Mouse (Mus musculus): ENCODE measurements around the gene Cacna1a. TPM values are rescaled to one million over a fixed set of nuclear protein-coding genes. Genes with fewer than 3 reads are reported as not detected.
"Not testable (repeated sequence)": the region's sequence is repeated elsewhere in the genome, so short reads cannot be mapped to it uniquely, and the experiment has no call there.

The Cacna1a gene
- total RNA-seq, 2 experiments from 2014 or later = 3.2 to 3.3 TPM

GRCm38 (mm10) chr8:84658951-84659350 is 270.7 kb downstream of the Cacna1a start:
- DNase-seq (ENCODE audit: low spot score) = no peak

- DNase-seq (ENCODE audit: low spot score) = peak; percentile 43
Observed at GRCm38 (mm10) chr8:84659936-84660818, 271.9 kb downstream of the Cacna1a start.

- DNase-seq (ENCODE audit: low spot score) = peak; percentile 40
Observed at GRCm38 (mm10) chr8:84660819-84661457, 272.7 kb downstream of the Cacna1a start.

- DNase-seq (ENCODE audit: low spot score) = peak; percentile 93
Observed at GRCm38 (mm10) chr8:84661458-84661871, 273.2 kb downstream of the Cacna1a start.

- peak; percentile 38 for DNase-seq (ENCODE audit: low spot score)
Observed at GRCm38 (mm10) chr8:84661961-84662571, 273.8 kb downstream of the Cacna1a start.

GRCm38 (mm10) chr8:84662581-84663065 is 274.4 kb downstream of the Cacna1a start, which contains the start of gene Ier2:
Gene Ier2 (minus strand): TSS chr8:84662852.
- DNase-seq (ENCODE audit: low spot score) = peak; percentile 98

GRCm38 (mm10) chr8:84663483-84664327 is 275.5 kb downstream of the Cacna1a start:
- peak; percentile 99 for DNase-seq (ENCODE audit: low spot score)

GRCm38 (mm10) chr8:84664566-84665384 is 276.5 kb downstream of the Cacna1a start:
- DNase-seq (ENCODE audit: low spot score) = peak; percentile 76

GRCm38 (mm10) chr8:84665385-84665893 is 277.2 kb downstream of the Cacna1a start:
- DNase-seq (ENCODE audit: low spot score) = no peak

GRCm38 (mm10) chr8:84668081-84668480 is 279.8 kb downstream of the Cacna1a start:
- no peak for DNase-seq (ENCODE audit: low spot score)

- DNase-seq (ENCODE audit: low spot score) = no peak
Observed at GRCm38 (mm10) chr8:84668731-84669485, 280.7 kb downstream of the Cacna1a start.

- DNase-seq (ENCODE audit: low spot score) = not testable (repeated sequence)
Observed at GRCm38 (mm10) chr8:84670295-84671006, 282.2 kb downstream of the Cacna1a start.

- DNase-seq (ENCODE audit: low spot score) = no peak
Observed at GRCm38 (mm10) chr8:84677305-84677704, 289.1 kb downstream of the Cacna1a start.

- no peak for DNase-seq (ENCODE audit: low spot score)
Observed at GRCm38 (mm10) chr8:84681476-84681875, 293.2 kb downstream of the Cacna1a start.

- DNase-seq (ENCODE audit: low spot score) = no peak
Observed at GRCm38 (mm10) chr8:84682257-84682656, 294.0 kb downstream of the Cacna1a start.

GRCm38 (mm10) chr8:84684537-84684936 is 296.3 kb downstream of the Cacna1a start:
- DNase-seq (ENCODE audit: low spot score) = no peak

- DNase-seq (ENCODE audit: low spot score) = no peak
Observed at GRCm38 (mm10) chr8:84686191-84687002, 298.2 kb downstream of the Cacna1a start, which contains the start of gene Trmt1. Gene Trmt1 (plus strand): TSS chr8:84686307.

All from gastrocnemius, adult 18-20 months (tissue).